Comparison of ENCODE assay signal across 10 mouse cellular contexts in the genomic region with DNA sequence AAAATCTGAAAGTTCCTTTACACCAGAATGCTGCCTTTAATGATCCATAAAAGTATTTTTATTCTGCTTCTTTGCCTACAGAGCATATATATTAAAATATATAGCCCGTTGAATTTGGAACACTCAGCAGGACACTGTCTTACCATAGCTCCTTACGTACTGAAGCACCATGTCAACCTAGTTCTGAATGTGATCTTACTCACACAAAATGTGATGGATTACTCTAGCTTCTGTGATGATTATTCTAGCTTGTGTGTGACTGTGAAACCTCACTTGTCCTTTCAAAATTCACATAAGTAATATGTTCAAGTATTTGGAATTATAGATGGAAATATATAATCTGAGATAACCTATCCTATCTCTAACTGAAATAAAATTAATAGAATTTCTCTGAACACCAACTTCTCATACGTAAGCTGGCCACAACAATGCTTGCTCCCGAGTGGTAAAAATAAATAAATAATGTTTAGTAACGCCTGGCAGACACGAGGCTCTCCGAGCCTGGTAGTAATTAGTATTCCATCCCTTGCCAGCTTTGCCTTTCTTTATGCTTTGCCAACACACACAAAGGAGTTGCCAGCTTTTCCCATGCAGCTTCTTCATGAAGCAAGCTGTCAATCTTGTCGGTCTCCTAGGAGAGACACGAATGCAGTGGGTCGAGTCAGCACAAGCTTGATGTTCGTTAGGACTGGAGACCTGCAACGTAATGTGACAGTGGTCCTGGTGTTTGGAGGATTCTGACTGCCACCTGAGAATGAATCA.
DNase-seq lines count a peak whose midpoint lies in the region; ATAC-seq and TF ChIP-seq lines count a peak whose summit lies in the region.
"Had no signal": no experiment of that assay in that cellular context is flagged by ENCODE, and none has a peak within 500 bp of the region (broad histone marks: within the 10 kb centered on the region; RNA-seq: fewer than 3 reads in every experiment).

No protein-coding gene starts in this region.

- peak overlapping the region; percentile 16; the same call in 1 of the 2 replicates for H3K4me3 ChIP-seq in forebrain, postnatal 0 days (ENCODE audit: low read depth, low read length)
- no peak overlapping the region for H3K4me3 ChIP-seq in midbrain, embryonic 14.5 days (replicated peaks; ENCODE audit: low read depth, low read length)
- H3K4me3 ChIP-seq: embryonic facial prominence, embryonic 13.5 days had no signal

- H3K4me2 ChIP-seq in forebrain, postnatal 0 days (ENCODE audit: low read depth), result peak overlapping the region; percentile 42
- H3K4me2 ChIP-seq in midbrain, embryonic 14.5 days (ENCODE audit: low read length), result peak overlapping the region; percentile 38
- H3K4me2 ChIP-seq: embryonic facial prominence, embryonic 13.5 days had no signal

- DNase-seq in frontal cortex, postnatal 14 days (ENCODE audit: low spot score in 2 of 2), result no peak
- DNase-seq in adipocyte (ENCODE audit: low spot score) (peak; percentile 77), liver (no peak)
- DNase-seq in forebrain, postnatal 0 days, result peak; percentile 79
- DNase-seq in midbrain, embryonic 14.5 days, result peak; percentile 80
- DNase-seq in spleen, postnatal 14 days (ENCODE audit: low spot score in 2 of 2), result no peak
- DNase-seq: heart, adult 18-20 months had no signal

- 20% methylated on average over 12 of the region's 12 CpGs for WGBS in forebrain, postnatal 0 days
- WGBS in midbrain, embryonic 14.5 days, result 29% methylated on average over 12 of the region's 12 CpGs

- no peaks in the 10 kb centered on the region for H3K9me3 ChIP-seq in forebrain, postnatal 0 days (ENCODE audit: low read length)
- H3K9me3 ChIP-seq in midbrain, embryonic 14.5 days (ENCODE audit: control insufficient read depth, low read length), result no peaks in the 10 kb centered on the region
- H3K9me3 ChIP-seq: embryonic facial prominence, embryonic 13.5 days had no signal

- no peaks in the 10 kb centered on the region for H3K27me3 ChIP-seq in forebrain, postnatal 0 days (ENCODE audit: insufficient read depth, low read length)
- no peaks in the 10 kb centered on the region for H3K27me3 ChIP-seq in midbrain, embryonic 14.5 days (ENCODE audit: control insufficient read depth, insufficient read depth, low read length)
- H3K27me3 ChIP-seq: embryonic facial prominence, embryonic 13.5 days had no signal

- no peak for TF ChIP-seq CTCF in forebrain, postnatal 0 days (IDR thresholded peaks at IDR 0.05; ENCODE audit: low read depth)

- H3K36me3 ChIP-seq in forebrain, postnatal 0 days (ENCODE audit: insufficient read depth), result no peaks in the 10 kb centered on the region
- no peaks in the 10 kb centered on the region for H3K36me3 ChIP-seq in midbrain, embryonic 14.5 days (ENCODE audit: control insufficient read depth, insufficient read depth, low read length)
- H3K36me3 ChIP-seq: embryonic facial prominence, embryonic 13.5 days had no signal

- peak; percentile 57 for ATAC-seq in frontal cortex, adult (ENCODE audit: low TSS enrichment)
- peak; percentile 95 for ATAC-seq in forebrain, postnatal 0 days
- ATAC-seq in midbrain, embryonic 14.5 days (ENCODE audit: low FRiP score, low TSS enrichment), result peak; percentile 77
- ATAC-seq in CD4-positive, CD25-positive, alpha-beta regulatory T cell, adult 4 months, result no peak

- no peak overlapping the region for H3K9ac ChIP-seq in forebrain, postnatal 0 days
- H3K9ac ChIP-seq in midbrain, embryonic 14.5 days (replicated peaks; ENCODE audit: low read length), result no peak overlapping the region
- H3K9ac ChIP-seq: embryonic facial prominence, embryonic 13.5 days had no signal

- H3K4me1 ChIP-seq in forebrain, postnatal 0 days (ENCODE audit: insufficient read depth), result peaks cover 7% of the 10 kb centered on the region; the same call in 1 of the 2 replicates
- H3K4me1 ChIP-seq in midbrain, embryonic 14.5 days (ENCODE audit: control insufficient read depth, insufficient read depth, low read length), result 0 out of 2 replicates have a peak, but pooled peaks cover 8% of the 10 kb centered on the region

- no peak overlapping the region for H3K27ac ChIP-seq in forebrain, postnatal 0 days (ENCODE audit: low read depth, low read length)
- H3K27ac ChIP-seq in midbrain, embryonic 14.5 days (replicated peaks; ENCODE audit: low read depth, low read length), result 0 out of 2 replicates have a peak overlapping the region, but pooled peaks have one; percentile 14
- H3K27ac ChIP-seq: embryonic facial prominence, embryonic 13.5 days had no signal

Comparison
In these comparisons a context has a peak if more than half of its experiments do, and no peak if none do; other contexts are left out.
1. DNase-seq: peak in adipocyte (single experiment), forebrain, postnatal 0 days (single experiment) and midbrain, embryonic 14.5 days (single experiment); none in frontal cortex, postnatal 14 days (0 of 2), liver (single experiment) and spleen, postnatal 14 days (0 of 2).